Mouse (Mus musculus) embryo, embryonic 10.5 days (tissue): ENCODE data around the gene Rbm25.
"Not testable (repeated sequence)": the region's sequence is repeated elsewhere in the genome, so short reads cannot be mapped to it uniquely, and the experiment has no call there.

Experiments used
- DNase-seq: peaks from one replicate; pipeline ENCODE4 v3.0.0-alpha.2; 2015; ENCODE audit warnings: low spot score

Gene Rbm25

GRCm38 (mm10) chr12:83630936-83631335, at the start of gene Rbm25:
Rbm25 (plus strand) TSS chr12:83631236.
- not testable (repeated sequence) for DNase-seq

GRCm38 (mm10) chr12:83582106-83582505, 48.9 kb upstream of the Rbm25 start:
- DNase-seq, result no peak

GRCm38 (mm10) chr12:83582747-83583146, 48.3 kb upstream of the Rbm25 start:
- DNase-seq, result no peak

GRCm38 (mm10) chr12:83586628-83587027, 44.4 kb upstream of the Rbm25 start:
- DNase-seq, result no peak

- DNase-seq, result no peak
Observed at GRCm38 (mm10) chr12:83591754-83592501, 39.1 kb upstream of the Rbm25 start.

DNA sequence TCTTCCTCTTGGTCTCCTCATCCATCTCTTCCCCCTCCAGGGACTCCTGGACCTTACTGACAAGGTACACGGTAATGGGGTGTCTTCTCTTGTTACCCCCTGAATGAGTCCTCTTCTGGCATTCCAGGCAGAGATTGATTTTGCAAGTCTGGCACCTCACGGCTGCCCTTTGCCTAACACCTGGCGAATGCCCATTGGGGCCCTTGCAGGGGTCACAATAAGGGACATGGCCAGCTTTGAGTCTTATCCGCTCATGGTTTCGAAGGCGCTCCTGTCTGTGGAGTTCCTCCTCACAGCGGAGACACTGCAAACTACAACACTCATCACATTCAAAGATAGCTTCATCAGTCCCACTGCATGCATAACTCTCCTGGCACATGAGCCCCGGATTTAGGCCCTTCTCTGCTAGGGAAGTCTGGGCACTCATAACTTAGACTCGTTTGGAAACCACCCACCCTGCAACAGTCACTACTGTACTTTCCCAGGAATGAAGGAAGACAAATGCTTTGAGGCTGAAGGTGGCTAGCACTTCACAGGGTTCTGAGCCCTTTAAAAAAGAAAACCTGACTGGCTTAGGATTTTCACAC, 36.5 kb upstream of the Rbm25 start:
- no peak for DNase-seq

DNA sequence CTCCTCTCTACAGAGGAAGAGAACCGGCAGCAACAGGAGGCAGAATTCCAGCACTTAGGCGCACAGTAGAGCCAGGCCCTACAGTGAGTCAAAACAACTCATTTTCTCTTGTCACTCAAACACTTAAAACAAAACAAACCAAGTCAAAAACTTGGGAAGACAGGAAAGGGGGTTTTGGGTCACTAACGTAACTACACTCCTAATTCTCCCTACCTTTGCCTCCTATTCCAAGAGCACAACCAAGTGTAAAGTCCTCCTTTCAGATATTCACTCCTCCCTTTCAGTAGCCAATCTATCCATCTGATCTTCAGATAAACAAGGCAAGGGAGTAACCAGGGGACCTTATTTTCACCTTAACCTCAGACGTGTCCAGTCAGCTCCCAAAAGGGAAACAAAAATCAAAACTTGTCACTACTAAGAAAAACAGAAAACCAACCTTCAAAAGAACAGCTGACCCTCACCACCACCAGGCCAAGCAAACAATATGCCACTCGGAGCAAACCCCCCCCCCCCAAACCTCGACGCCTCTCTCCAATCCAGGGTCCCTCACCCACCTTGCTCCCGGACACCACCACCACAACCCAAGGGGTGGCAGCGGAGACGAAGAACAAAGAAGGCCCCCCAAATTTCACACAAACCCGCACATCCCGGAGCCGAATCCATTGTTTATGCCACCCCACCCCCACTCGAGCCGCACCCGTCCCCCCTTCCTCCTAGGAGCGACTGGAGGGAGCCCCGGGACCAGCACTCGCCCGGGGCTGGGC, 34.7 kb upstream of the Rbm25 start:
- peak; percentile 28 for DNase-seq

DNA sequence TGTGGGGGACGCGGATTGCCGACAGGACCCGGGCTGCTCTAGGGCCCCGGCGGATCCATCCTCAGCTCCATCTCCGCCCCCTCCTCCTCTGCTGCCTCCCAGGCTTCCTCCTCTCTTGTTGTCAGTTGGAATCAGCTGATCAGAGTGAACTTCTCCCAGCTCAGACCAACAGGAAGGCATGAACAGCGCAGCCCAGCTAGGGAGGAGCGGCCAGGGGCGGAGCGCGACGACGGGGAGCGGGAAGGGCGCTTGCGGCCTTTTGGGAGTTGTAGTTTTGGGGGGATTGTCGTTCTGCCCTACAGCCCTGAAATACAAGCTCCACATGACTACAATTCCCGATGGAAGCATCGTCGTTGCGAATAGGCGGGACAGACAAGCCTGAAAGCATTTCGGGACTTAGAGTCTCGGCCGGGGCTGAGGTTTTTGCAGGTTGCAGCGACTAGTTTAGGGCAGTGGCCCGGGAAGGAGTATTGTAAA, 34.0 kb upstream of the Rbm25 start, which contains the start of gene Zfyve1:
Gene Zfyve1 (minus strand): TSS at position 198 of the 477 bp plus-strand sequence.
- peak; percentile 98 for DNase-seq

GRCm38 (mm10) chr12:83597881-83598280, 33.2 kb upstream of the Rbm25 start:
- no peak for DNase-seq

- no peak for DNase-seq
Observed at GRCm38 (mm10) chr12:83602285-83602684, 28.8 kb upstream of the Rbm25 start.

DNA sequence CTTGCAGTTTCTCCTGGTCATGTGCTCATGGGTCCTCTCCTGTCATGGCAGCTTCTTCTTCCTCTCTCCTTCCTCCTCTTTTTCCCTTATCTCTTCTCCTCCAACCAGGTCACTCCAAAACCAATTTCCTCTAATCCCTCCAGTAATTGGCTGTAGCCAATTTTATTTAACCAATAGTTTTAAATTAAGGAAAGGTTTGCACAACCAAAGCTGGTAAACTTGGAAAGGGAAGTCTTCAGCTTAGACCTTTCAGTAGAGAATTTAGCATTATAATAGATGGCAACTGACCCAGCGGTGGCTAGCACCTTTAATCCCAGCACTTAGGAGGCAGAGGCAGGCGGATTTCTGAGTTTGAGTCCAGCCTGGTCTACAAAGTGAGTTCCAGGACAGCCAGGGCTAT, 24.6 kb upstream of the Rbm25 start:
- not testable (repeated sequence) for DNase-seq

DNA sequence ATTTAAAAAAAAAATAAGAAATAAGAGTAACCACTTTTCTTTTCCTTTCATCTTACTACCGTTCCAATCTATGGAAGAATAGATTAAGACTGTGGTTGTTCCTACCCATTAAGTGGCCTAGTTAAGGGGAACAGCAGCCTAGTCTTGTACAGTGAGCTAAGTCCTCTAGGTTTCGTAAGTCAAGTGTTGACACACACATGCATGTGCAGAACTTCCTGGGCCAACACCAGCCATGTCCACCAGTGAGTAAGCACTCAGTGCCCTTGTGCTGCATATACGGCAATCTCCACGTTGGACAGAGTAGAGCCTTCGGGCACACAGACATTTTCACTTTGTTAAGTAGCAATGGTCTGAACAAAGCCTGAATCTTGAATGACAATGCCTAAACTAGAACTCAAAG, 13.8 kb upstream of the Rbm25 start:
- DNase-seq, result no peak

DNA sequence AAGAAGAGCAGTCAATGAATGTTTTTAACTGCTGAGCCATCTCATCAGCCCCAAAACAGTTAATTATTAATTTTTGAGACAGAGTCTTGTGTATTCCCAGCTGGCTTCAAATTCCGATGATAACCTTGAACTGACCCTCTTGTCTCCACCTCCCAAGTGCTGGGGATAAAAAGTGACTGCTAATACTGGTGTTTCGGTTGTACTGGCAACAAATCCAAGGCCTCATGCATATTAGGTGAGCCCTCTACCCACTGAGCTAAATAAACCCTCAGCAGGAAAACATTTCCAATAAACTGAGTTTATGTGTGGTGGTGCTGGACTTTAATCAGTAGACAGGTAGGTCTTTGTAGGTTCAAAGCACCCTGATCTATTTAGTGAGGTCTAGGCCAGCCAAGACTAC, 12.1 kb upstream of the Rbm25 start:
- DNase-seq, result no peak

- not testable (repeated sequence) for DNase-seq
Observed at GRCm38 (mm10) chr12:83620694-83621093, 10.3 kb upstream of the Rbm25 start.

DNA sequence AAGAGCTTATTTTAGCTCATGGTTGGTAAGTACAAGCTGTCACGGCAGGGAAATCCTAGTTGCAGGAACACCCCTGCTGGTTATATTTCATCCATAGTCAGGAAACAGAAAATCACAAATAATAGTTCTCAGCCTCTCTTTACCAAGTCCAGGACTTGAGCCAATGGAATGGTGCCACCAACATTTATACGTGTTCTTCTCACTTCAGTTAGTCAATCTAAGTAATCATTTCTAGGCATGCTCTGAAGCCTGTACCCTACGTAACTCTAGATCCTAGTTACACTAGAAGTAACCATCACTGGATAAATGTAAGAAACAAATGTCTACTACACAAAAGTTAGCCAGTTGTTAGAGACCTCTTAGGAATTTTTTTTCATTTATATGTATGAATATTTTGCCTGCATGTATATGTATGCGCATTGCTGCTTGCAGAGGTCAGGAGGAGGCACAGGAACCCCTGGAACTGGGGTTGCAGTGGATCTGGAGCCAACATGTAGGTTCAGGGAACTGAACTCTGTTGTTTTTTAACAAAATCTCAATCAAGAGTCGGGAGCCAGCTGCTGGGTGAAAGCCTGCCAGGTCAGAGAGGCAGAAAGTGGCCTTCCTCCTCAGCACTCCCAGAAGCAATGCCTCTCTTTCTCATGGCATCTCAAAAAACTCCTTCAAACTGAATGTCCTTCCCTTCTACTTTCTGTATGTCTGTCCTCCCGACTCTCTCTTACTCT, 8.8 kb upstream of the Rbm25 start:
- DNase-seq, result no peak

DNA sequence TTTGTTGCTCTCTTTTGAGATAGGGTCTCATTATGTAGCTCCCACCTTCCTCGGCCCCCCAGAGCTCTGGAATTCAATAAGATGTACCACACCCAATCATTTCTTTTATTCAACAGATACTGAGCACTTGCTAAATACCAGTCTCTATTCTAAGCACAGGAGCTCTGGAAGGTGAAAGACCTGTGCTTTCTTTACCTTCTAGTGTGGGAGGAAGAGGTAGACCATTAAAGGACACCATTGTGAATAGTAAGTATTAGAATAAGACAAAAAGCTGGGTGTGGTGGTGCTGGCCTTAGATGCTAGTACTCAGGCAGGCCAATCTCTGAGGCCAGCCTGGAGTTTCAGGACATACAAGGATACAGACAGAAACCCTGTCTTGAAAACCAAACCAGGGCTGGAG, 6.7 kb upstream of the Rbm25 start:
- DNase-seq, result no peak

DNA sequence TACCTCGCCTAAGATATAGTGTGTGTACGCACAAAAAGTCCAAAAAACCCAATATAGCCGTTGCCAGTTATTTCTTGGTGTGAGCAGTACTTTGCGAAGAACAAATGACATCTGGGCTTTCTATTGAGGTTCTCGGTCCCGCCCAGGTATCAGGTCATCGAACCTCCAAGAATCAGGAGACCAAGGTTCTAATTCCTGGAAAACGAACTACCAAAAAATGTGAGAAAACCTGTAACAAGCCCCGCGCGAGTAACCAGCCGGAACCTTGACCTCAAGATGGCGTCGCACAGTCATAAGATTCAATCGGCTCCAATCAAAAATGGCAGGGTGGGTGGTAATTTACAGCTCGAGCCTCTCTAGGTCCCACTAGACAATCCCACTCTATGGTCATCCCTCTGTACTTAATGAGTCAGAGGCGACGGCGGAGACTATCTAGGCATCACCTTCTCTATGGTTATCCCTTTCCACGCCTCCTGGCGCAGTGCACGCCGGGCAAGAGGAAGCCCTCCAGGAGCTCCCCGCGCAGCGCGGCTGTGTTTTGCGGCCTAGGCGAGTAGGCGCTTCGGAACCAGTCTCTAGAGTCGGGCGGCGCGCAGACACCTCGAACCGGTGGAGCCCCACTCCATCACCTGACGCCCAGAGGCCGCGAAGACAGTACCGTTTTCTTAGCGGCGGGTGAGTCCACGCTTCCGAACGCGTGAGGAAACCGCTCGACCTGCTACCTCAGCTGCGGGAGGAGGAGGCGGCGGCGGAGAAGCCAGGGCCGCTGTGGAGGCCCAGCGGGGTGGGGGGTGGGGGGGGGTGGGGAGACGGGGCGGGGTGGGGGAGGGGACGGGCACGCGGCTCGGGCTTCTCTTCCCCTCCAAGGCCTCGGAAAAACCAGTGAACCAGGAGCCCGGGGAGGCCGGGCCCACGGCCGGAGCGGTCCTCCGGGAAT, 975 bp downstream of the Rbm25 start:
- peak; percentile 99 for DNase-seq

DNA sequence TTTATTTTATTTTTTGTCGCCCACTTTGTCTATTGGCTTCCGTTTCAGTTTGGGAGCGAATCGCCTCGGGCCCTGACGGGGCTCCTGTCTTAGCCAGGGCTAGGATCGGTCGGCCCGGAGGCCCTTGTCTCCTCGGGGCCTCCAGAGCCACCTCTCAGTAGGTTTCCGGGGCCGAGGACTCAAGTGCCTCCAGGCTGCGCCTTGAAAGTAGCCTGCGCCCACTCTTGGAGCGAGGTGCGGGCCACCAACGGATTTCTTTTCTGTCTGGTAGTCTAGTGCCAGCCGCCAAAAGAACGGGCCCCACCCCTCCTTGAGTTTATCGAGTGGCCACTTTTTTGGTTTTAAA, 1.6 kb downstream of the Rbm25 start:
- peak; percentile 72 for DNase-seq

DNA sequence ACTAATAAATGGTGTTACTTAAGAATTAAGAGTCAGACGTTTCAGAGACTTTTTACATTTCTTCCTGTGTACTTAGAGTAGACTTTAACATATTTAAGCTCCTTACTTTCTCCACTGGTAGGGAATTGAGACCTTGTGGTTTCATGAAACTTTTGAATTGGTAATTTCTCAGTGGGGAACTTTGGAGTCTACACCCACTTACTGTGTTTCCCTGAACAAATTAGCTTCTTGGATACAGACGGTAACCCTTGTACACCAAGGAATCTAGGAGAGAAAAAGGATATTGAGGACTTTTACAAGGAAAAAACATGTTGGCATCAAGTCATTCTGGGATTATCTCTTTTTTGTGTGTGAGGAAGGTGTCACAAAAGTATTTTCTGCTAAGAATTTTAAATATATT, 2.8 kb downstream of the Rbm25 start:
- no peak for DNase-seq

DNA sequence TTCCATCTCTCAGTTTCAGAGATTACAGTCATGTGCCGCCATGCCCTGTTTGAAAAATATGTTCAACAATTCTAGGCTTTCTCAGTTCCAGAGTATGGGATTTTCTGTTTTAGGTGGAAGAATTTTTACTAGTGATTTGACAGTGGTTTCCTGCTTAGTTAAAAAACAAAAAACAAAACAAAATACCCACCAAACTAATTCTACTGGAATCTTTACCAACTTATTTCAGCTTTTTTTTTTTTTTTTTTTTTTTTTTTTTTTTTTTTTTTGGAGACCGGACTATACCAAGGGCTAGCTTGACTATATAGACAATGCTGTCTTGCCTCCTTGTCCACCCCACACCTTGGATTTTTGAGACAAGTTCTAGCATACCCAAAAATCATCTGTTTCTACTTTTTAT, 10.2 kb downstream of the Rbm25 start:
- DNase-seq, result no peak

GRCm38 (mm10) chr12:83643116-83643515, 12.1 kb downstream of the Rbm25 start:
- DNase-seq, result no peak
